Mouse (Mus musculus) myocyte (in vitro differentiated cells): ENCODE measurements at regions not wholly inside any gene's neighbourhood (a gene's known extent, or its start where the extent isn't known, plus 50 kb on each side); places are given as distances from the start of the nearest gene placed in this dataset.

Source experiments
- H3K27me3 ChIP-seq: one replicate; pipeline ENCODE4 v1.6.1; 2011; ENCODE audit not compliant: control insufficient read depth, insufficient read depth, insufficient read length
- H3K36me3 ChIP-seq: one replicate; pipeline ENCODE4 v1.6.1; 2011; ENCODE audit not compliant: control insufficient read depth, insufficient read depth
- H3K4me2 ChIP-seq: one replicate; pipeline ENCODE4 v1.6.1; 2011; ENCODE audit warnings: low read depth, control low read depth
- H3K4me3 ChIP-seq: one replicate; pipeline ENCODE4 v1.5.1; 2011; ENCODE audit warnings: mild to moderate bottlenecking, control low read depth, moderate library complexity
- H3K79me2 ChIP-seq: one replicate; pipeline ENCODE4 v1.6.1; 2011; ENCODE audit not compliant: control insufficient read depth, insufficient read depth
- H3ac ChIP-seq: one replicate; pipeline ENCODE4 v1.6.1; 2011; ENCODE audit not compliant: control insufficient read depth, insufficient read length
- CEBPB ChIP-seq: IDR thresholded peaks from 2 replicates; pipeline ENCODE4 v1.6.1; 2011; ENCODE audit warnings: mild to moderate bottlenecking, moderate library complexity; ENCODE audit not compliant: poor library complexity, insufficient read depth, severe bottlenecking
- E2F4 ChIP-seq: IDR thresholded peaks from one replicate; pipeline ENCODE4 v1.6.1; 2011; ENCODE audit warnings: mild to moderate bottlenecking, control low read depth, moderate library complexity; ENCODE audit not compliant: insufficient read depth
- MAX ChIP-seq: IDR thresholded peaks from one replicate; pipeline ENCODE4 v1.6.1; 2011; ENCODE audit warnings: low read depth, mild to moderate bottlenecking, control low read depth
- MYOD1 ChIP-seq, 3 experiments: IDR thresholded peaks; one replicate each; pipeline ENCODE4 v1.6.1; 2011; ENCODE audit warnings: control low read depth in 2 of 3, low read depth in 2 of 3, mild to moderate bottlenecking in 2 of 3, moderate library complexity in 1 of 3; ENCODE audit not compliant: insufficient read length in 2 of 3, control insufficient read depth in 1 of 3
- POLR2A ChIP-seq: IDR thresholded peaks from one replicate; pipeline ENCODE4 v1.6.1; 2011; ENCODE audit warnings: low read depth, mild to moderate bottlenecking, control low read depth, moderate library complexity; ENCODE audit not compliant: insufficient read length
- POLR2AphosphoS2 ChIP-seq: IDR thresholded peaks from one replicate; pipeline ENCODE4 v1.6.1; 2011; ENCODE audit warnings: low read depth, control low read depth; ENCODE audit not compliant: insufficient read length
- REST ChIP-seq: IDR thresholded peaks from one replicate; pipeline ENCODE4 v1.6.1; 2011; ENCODE audit warnings: mild to moderate bottlenecking, control low read depth, moderate library complexity; ENCODE audit not compliant: insufficient read depth, insufficient read length
- SRF ChIP-seq: IDR thresholded peaks from one replicate; pipeline ENCODE4 v1.6.1; 2011; ENCODE audit warnings: low read depth; ENCODE audit not compliant: control insufficient read depth, insufficient read length
- TCF12 ChIP-seq: IDR thresholded peaks from one replicate; pipeline ENCODE4 v1.6.1; 2011; ENCODE audit warnings: mild to moderate bottlenecking, control low read depth; ENCODE audit not compliant: poor library complexity, insufficient read depth, severe bottlenecking
- TCF3 ChIP-seq: IDR thresholded peaks from one replicate; pipeline ENCODE4 v1.6.1; 2011; ENCODE audit warnings: low read depth, control low read depth; ENCODE audit not compliant: insufficient read length
- USF1 ChIP-seq: IDR thresholded peaks from one replicate; pipeline ENCODE4 v1.6.1; 2011; ENCODE audit warnings: low read depth, mild to moderate bottlenecking, control low read depth, moderate library complexity

DNA sequence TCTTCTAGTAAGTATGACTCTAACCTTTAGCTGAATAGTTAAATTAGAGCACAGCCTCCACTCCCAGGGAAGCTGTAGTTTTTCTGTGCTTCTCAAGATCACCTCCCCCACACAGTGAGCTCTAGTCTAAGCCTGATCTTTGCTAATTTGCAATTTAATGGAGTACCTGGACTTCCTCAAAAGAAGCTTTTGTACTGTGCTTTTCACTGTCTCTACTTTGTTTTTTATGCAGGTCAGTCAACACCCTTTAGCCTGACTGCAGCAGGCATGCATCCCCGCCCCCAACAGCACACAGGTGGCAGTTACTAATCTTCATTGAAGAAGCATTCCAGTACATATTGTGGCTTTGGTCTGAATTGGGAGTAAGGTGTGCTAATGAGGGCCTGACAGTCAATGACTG is 129.4 kb upstream of the Megf9 start:
- Histone ChIP-seq H3K79me2 (no peaks in the 10 kb centered on the region), H3K36me3 (no peaks in the 10 kb centered on the region), H3K4me2 (no peak overlapping the region), H3K4me3 (no peak overlapping the region), H3K27me3 (no peaks in the 10 kb centered on the region), H3ac (no peak overlapping the region)
- TF ChIP-seq E2F4, result no peak

DNA sequence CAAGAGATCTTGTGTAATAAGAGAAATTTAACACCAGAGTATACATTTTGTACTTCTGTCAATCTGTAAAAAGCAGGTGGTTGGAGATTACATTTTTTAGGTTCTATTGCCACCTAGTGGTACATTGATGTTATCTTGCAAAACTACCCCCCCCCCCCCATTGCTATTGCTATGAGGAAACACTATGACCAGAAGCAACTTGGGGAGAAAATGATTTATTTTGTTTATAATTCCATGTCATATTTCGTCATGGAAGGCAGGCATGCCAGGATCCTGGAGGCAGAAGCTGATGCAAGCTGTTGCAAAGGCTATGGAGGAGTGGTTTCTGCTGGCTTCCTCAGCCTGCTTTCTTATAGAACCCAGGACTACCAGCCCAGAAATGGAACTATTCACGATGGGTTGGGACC is 86.6 kb upstream of the Megf9 start:
- Histone ChIP-seq H3ac (no peak overlapping the region), H3K27me3 (no peaks in the 10 kb centered on the region), H3K4me3 (no peak overlapping the region), H3K36me3 (no peaks in the 10 kb centered on the region), H3K4me2 (peak overlapping the region; percentile 10), H3K79me2 (no peaks in the 10 kb centered on the region)
- TF ChIP-seq CEBPB (peak; percentile 97), TCF3 (no peak)

DNA sequence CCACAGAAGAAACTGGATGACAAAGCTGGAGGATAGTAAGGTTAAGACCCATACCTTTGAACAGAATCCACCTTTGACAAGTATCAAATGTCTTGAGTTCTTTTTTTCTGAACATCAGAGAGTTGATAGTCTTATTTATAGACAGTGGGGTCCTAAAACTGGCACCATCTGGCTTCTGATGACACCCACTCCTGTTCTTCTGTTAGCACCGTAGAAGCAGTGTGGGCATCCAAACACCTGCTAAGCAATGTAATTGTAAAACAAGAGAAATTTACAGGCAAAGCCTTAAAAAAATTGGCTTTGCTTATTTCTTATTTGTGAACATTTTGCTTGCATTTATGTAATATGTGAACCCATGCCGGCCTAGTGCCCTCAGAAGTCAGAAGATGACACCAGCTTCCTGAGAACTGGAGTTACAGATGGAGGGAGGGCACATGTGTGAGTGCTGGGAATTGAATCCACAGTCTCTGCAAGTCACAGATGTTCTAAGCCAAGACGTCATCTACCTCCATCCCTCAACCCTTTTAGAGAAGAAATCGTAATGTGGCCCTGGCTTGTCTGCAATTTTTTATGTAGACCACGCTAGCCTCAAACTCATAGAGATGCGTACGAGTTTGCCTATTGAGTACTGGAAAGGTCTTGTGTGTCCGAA is 85.0 kb upstream of the Megf9 start:
- Histone ChIP-seq H3K36me3 (no peaks in the 10 kb centered on the region), H3ac (no peak overlapping the region), H3K4me2 (no peak overlapping the region), H3K4me3 (no peak overlapping the region), H3K79me2 (no peaks in the 10 kb centered on the region), H3K27me3 (no peaks in the 10 kb centered on the region)
- TF ChIP-seq POLR2AphosphoS2 (no peak), TCF12 (no peak), REST (no peak), TCF3 (no peak), CEBPB (no peak), E2F4 (no peak), USF1 (no peak), MAX (no peak), MYOD1 (IDR thresholded peaks at IDR 0.05; ENCODE audit: control insufficient read depth in 1 of 3, insufficient read length in 2 of 3, low read depth in 2 of 3) (no peak)

DNA sequence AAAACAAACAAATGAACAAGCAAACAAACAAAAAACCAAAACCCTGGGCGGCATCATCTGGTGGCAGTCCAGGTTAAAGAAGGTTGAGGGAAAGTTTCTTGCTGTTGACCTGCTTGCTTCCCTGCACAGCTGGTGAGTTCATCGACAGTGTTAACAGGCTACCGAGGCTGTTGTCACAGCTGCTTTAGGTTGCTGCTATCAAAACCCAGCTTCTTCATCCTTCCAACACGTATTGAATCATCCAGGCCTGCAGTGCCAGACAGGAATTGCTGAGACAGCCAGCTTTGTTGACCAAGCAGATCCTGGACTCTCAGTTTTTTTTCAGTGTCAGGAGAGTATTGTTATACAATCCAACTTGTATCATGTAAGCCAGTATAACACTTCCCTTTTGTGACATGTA is 81.0 kb upstream of the Megf9 start:
- Histone ChIP-seq H3K4me3 (no peak overlapping the region), H3K4me2 (no peak overlapping the region), H3K79me2 (no peaks in the 10 kb centered on the region), H3K27me3 (no peaks in the 10 kb centered on the region), H3ac (no peak overlapping the region), H3K36me3 (no peaks in the 10 kb centered on the region)
- TF ChIP-seq REST (no peak), MAX (no peak), MYOD1 (IDR thresholded peaks at IDR 0.05; ENCODE audit: control insufficient read depth in 1 of 3, insufficient read length in 2 of 3, low read depth in 2 of 3) (no peak), POLR2AphosphoS2 (no peak), TCF12 (no peak), SRF (no peak), USF1 (no peak), POLR2A (no peak), E2F4 (no peak)

DNA sequence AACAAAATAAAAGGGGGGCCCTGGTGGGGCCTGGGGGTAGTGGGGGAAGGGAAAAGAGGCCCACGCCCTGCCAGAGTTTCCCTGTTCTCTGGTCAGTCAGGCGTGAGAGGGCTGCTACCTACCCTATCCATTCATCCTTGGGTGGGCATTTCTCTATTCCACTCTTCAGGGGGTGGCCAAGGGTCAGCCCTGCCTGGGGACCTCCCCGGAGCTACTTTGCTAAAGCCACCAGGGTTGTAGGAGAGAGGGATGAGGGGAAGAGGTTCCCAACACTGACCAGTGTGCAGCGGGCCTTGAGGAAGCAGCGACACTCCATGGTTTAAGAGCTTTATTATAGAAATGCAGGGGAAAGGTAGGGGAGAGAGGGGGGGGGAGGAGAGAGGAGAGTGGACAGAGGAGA is 79.6 kb upstream of the Megf9 start:
- Histone ChIP-seq H3K36me3 (no peaks in the 10 kb centered on the region), H3K4me3 (no peak overlapping the region), H3K79me2 (no peaks in the 10 kb centered on the region), H3K4me2 (no peak overlapping the region), H3K27me3 (no peaks in the 10 kb centered on the region), H3ac (no peak overlapping the region)
- TF ChIP-seq POLR2A, result no peak
- no peak for TF ChIP-seq MYOD1 (IDR thresholded peaks at IDR 0.05; ENCODE audit: control insufficient read depth in 1 of 3, insufficient read length in 2 of 3, low read depth in 2 of 3)
- no peak for TF ChIP-seq POLR2AphosphoS2
- TF ChIP-seq MAX, result no peak

DNA sequence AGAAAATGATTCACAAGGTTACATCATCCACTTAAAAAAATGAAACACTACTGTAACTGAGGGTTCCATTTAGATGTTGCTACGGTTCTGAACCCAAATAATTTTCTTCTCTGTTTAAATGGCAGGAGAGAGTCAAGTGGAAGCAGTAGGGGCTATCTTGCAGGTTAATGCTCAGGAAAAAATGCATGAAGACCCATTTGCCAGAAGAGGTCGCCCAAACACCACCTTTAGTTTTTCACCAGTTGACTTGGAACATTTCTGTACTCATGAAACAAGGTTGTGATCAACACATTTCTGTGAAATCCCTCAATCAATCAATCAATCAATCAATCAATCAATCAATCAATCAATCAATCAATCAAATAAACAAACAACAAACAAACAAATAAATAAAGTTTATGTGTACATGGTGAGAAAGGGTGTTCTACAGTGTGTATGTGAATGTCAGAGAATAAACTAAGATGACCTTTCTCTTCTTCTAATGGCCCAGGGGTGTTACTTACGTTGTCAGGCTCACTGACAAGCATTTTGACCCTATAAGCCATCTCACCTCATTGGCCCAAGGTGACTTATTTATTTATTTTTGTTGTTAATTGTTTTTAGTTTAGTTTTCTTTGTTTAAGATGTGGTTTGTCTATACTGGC is 68.5 kb upstream of the Megf9 start:
- H3K4me3 ChIP-seq, result no peak overlapping the region
- no peak overlapping the region for H3ac ChIP-seq
- TF ChIP-seq TCF12 (no peak), E2F4 (no peak)
- no peaks in the 10 kb centered on the region for H3K36me3 ChIP-seq
- H3K27me3 ChIP-seq, result no peaks in the 10 kb centered on the region
- no peak overlapping the region for H3K4me2 ChIP-seq
- no peaks in the 10 kb centered on the region for H3K79me2 ChIP-seq
